Mouse (Mus musculus) cerebellum, adult 9-10 months (tissue): Measurements from ENCODE around the gene Arhgef17.

ENCODE experiments used
- DNase-seq: peaks from one replicate; pipeline ENCODE4 v3.0.0; 2022

Arhgef17 gene

GRCm38 (mm10) chr7:100938106-100938505, 6.2 kb upstream of the Arhgef17 start:
- no peak for DNase-seq

DNA sequence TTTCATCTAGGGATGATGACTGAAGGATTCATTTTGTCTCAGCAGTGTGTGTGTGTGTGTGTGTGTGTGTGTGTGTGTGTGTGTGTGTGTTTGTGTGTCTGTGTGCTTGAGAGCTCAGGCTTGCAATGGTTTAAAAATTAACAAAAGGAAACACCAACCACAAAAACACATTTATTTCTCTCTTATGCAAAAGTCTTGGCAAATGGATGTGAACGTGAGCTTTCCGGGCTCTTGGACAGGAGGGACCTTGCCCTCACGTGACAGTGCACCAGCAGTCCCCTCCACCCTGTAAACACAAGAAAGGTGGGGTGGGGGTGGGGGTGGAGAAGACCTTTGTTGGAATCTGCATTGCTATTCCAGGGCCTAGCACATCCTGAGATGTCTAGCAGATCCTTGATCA, 5.6 kb upstream of the Arhgef17 start:
- DNase-seq = no peak

DNA sequence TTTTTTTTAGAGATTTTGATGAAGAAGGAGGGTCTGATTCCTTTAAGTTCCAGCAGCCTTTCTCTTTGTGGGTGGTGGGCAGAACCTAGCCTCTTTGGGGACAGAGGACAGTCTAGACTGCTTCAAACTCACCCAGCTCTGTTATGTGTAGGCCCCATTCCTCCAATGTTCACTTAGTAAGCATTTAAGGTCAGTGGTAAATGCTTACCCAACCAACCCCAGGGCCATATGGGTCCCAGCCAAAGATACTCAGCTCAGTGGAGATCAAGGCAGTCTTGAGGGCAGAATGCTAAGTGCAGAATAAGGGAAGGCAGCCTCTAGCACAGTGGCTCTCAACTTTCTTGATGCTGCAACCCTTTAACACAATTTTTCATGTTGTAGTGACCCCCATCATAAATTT, 1.6 kb upstream of the Arhgef17 start:
- DNase-seq = no peak

GRCm38 (mm10) chr7:100932481-100933007, 637 bp upstream of the Arhgef17 start:
- peak; percentile 34 for DNase-seq

GRCm38 (mm10) chr7:100931316-100931925, 486 bp downstream of the Arhgef17 start:
- DNase-seq = no peak

DNA sequence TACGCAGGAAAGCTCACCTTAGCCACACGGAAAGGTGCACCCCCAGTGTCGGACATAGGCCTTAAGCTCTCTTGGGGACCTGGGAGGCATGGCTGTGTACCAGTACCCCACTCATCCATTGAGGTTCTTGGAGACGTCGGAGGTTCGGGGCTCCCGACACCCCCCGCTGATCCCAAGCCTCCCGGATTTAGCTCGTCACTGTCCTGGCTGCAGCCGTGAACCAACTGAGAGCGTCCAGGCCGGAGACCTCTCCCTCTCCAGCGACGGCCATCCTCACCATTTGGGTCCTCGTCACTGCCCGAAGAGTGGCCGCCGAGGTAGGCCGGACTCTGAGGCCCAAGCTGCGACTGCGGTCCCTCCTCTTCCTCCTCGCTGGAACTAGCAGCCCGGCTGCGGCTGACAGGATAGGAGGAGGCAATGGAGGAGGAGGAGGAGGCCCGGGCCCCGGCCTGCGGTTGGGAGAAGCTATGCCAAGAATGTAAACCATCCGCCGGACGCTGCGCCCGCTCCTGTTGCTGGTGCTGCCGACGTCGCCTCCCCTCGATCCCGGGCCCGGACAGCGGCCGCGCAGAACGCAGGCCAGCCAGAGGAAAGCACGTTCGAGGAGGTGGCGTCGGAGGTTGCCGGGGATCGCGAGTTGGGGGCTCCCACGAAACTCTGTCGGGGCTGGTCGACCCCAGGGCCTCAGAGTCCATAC, 1.1 kb downstream of the Arhgef17 start:
- no peak for DNase-seq

DNA sequence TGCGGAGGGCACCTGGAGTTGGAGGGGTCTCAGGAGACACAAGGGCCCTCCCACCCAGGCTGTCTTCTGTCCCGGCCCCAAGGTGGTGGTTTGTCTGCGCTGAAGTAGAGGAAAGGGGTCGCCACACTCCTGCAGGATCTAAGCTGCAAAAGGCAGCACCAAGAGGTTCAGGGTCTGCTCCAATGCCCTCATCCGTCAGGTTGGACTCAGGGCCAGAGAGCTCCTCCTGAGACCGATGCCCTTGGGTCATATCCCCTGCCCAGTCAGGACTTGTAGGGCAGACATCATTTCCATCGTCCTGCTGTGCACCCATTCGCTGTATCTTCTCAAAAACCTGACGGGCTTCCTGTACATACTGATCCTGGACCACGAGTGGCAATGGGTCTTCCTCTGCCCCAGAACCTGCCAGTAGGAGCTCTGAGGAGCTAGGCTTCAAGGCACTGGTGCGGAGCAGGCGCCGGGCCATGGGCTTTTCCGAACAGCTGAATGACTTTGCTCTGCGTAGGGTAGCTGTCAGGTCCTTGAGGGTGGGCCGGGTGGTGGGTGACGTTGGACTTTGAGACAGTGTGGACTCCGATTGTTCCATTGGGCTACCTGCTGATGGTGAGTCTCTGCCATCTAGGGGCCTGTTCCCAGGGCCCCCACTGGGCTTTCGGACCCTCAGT, 2.1 kb downstream of the Arhgef17 start:
- DNase-seq = no peak

- DNase-seq = no peak
Observed at GRCm38 (mm10) chr7:100928456-100928855, 3.5 kb downstream of the Arhgef17 start.

GRCm38 (mm10) chr7:100927287-100928000, 4.5 kb downstream of the Arhgef17 start:
- DNase-seq = no peak

DNA sequence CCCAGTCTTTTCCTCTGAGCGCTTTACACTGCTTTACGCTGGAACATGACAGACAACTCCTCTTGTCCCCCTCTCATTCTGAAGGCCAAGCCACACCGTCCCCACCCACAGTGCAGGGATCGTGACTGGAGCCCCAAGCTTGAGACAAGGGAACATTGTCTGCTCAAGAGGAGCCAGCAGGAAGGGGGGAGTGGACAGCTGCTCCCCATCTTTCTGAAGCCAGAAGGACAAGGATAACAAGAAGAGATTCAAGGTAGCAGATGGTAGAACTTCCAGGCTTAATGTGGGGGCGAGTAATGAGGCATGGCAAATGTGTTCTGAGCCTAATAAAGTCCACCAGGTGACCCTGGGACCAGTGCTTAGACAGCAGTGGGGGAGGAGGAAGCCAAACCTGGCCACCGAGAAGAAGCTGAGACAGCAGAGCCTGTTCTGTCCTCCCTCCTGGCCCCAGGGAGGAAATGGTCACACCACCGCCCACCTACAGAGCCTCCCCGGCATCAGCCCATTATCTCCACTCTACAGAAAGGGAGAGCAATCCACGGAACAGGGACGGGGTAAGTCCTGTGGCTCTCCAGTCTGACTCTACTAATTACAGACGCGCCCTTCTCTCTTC, 5.5 kb downstream of the Arhgef17 start:
- no peak for DNase-seq

GRCm38 (mm10) chr7:100924674-100925445, 7.0 kb downstream of the Arhgef17 start:
- no peak for DNase-seq

- DNase-seq = no peak
Observed at GRCm38 (mm10) chr7:100924200-100924599, 7.7 kb downstream of the Arhgef17 start.

- DNase-seq = no peak
Observed at GRCm38 (mm10) chr7:100922907-100923306, 9.0 kb downstream of the Arhgef17 start.

DNA sequence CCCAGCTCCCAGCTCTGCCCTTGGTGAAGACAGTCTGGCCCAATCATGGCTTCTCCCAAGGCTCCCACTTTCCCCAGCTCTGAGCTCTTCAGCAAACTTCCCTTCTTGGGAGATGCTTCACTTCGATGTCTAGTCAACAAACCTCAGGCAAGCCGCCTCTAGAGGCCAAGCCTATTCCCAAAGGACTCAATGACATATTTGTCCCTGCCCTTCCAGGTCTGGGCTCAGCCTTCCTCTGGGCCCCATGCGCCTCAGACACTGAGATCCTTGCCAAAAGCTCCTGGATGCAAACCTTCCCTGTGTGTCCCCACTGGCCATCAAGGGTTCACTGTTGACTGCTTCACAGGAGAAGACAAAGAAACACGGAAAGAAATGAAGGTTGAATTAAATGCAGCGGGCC, 10.6 kb downstream of the Arhgef17 start:
- no peak for DNase-seq

GRCm38 (mm10) chr7:100919809-100920107, 12.1 kb downstream of the Arhgef17 start:
- DNase-seq = no peak

- no peak for DNase-seq
Observed at GRCm38 (mm10) chr7:100919006-100919808, 12.7 kb downstream of the Arhgef17 start.

GRCm38 (mm10) chr7:100918176-100918575, 13.7 kb downstream of the Arhgef17 start:
- no peak for DNase-seq

DNA sequence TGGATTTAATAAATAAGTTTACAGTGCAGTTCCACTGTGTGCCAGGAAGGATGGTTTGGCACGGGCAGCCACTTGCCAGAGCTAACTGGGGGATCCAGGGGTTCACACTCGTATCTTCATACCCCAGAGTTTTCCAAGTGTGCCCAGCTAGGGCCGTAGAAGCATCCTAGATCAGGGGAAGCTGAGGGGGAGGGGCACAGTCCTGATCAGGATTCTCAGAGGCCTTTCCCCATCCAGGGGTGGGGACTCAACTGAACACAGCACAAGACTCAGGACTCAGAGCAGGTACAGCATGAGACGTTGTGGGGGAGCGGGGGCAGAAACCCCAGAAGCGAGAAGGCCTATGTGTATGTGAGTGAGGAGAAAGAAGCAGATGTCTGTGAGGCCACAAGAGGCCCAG, 14.2 kb downstream of the Arhgef17 start:
- no peak for DNase-seq

DNA sequence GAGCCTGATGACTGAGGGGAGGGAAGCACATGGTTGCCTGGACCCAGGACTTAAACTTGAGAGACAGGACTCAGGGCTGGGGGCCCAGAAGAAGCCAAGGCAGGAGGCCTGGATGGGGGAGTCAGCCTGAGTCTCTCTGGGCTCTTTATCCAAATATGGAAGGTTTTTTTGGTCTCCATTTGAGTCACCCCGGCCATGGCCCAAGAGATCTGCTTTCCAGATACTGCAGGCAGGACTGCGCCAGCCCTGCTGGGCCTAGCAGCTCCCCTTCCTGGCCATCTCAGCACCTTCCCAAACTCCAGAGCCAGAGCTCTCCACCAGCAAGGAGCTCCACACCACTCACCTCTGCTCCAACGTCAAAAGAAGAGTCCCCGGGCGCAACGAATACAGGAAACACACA, 15.4 kb downstream of the Arhgef17 start:
- DNase-seq = no peak

DNA sequence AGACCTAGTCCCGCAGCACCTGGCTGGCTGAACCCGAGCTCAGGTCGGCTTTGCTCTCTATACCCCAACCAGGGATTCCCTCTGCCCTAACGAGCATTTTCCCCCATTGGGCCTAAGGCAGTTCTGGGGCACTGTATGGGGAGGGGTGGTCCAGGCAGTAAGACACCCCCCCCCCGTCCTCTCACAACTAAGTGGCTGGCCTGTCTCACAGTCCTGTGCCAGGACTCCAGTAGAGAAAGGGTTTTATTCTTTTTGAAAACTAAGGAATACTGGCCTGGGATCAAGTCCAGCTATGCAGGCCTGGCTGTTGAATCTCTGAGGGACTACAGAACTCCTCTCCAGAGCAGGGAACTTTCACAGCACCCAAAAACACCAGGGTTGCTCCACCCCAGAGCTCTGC, 16.7 kb downstream of the Arhgef17 start:
- no peak for DNase-seq

DNA sequence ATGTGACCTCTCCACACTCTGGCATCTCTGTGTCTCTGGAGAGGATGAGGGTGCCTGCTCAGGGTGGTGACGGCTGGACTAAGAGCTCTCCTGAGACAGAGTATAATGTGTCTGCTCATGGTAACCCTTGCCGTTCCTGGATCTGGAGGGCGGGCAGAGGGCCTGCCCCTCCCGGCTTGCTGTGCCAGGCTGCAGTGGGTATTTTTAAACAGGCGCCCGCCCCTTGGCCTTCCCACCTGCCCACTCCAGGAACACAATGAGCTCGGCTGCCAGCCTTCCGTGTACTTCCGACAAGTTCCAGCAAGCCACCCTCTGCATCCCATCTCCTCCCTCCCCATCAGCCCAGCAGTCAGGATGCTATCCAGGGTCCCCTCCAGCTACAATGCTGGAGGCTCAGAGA, 20.1 kb downstream of the Arhgef17 start:
- no peak for DNase-seq
